Mouse (Mus musculus) MEL (cell line): ENCODE data around the gene Soat2. TPM values are rescaled to one million over a fixed set of nuclear protein-coding genes. Genes with fewer than 3 reads are reported as not detected.
"Not testable (repeated sequence)": the region's sequence is repeated elsewhere in the genome, so short reads cannot be mapped to it uniquely, and the experiment has no call there.

Source experiments
- DNase-seq: peaks from one replicate; pipeline ENCODE4 v3.0.0; 2011; ENCODE audit warnings: low read depth, low spot score
- H3K27ac ChIP-seq: 2 replicates; pipeline ENCODE4 v1.5.1; 2012; ENCODE audit warnings: low read depth, mild to moderate bottlenecking, control low read depth, low read length, moderate library complexity; ENCODE audit not compliant: control insufficient read depth
- H3K27me3 ChIP-seq, 2 experiments: fragments of 150-350 bp in 1 of 2; sonication (generic) in 1 of 2; 2 replicates each; pipeline ENCODE4 v1.6.1; 2012; ENCODE audit warnings: low read length in 2 of 2, mild to moderate bottlenecking in 2 of 2, improper control_type of control experiment in 1 of 2, moderate library complexity in 1 of 2; ENCODE audit not compliant: insufficient read depth in 2 of 2, control insufficient read depth in 1 of 2
- H3K36me3 ChIP-seq, 2 experiments: 2 replicates each; pipeline ENCODE4 v1.6.1; 2012 to 2014; ENCODE audit warnings: low read length in 2 of 2, improper control_type of control experiment in 1 of 2, inconsistent platforms in 1 of 2, mild to moderate bottlenecking in 1 of 2; ENCODE audit not compliant: insufficient read depth in 2 of 2, control insufficient read depth in 1 of 2
- H3K4me1 ChIP-seq, 2 experiments: fragments of 150-350 bp in 1 of 2; sonication (generic) in 1 of 2; 2 replicates each; pipeline ENCODE4 v1.6.1; 2012; ENCODE audit warnings: low read length in 2 of 2, improper control_type of control experiment in 1 of 2, mild to moderate bottlenecking in 1 of 2; ENCODE audit not compliant: insufficient read depth in 2 of 2, control insufficient read depth in 1 of 2
- H3K4me3 ChIP-seq, 2 experiments: fragments of 150-350 bp in 1 of 2; sonication (generic) in 1 of 2; 2 replicates each; pipeline ENCODE4 v1.5.1; 2012; ENCODE audit warnings: low read depth in 2 of 2, low read length in 2 of 2, mild to moderate bottlenecking in 2 of 2, moderate library complexity in 2 of 2, control low read depth in 1 of 2, improper control_type of control experiment in 1 of 2; ENCODE audit not compliant: control insufficient read depth in 1 of 2, insufficient read depth in 1 of 2
- H3K79me2 ChIP-seq: 2 replicates; pipeline ENCODE4 v1.6.1; 2012; ENCODE audit warnings: mild to moderate bottlenecking, low read length, moderate library complexity; ENCODE audit not compliant: control insufficient read depth, poor library complexity, insufficient read depth
- H3K9ac ChIP-seq: 2 replicates; pipeline ENCODE4 v1.6.1; 2012; ENCODE audit warnings: low read depth, mild to moderate bottlenecking, control low read depth, low read length, moderate library complexity; ENCODE audit not compliant: control insufficient read depth, poor library complexity, severe bottlenecking
- H3K9me3 ChIP-seq: fragments of 150-350 bp; sonication (generic); replicated peaks from 2 replicates; pipeline ENCODE4 v1.6.1; 2012; ENCODE audit warnings: mild to moderate bottlenecking, low read length, improper control_type of control experiment, moderate library complexity; ENCODE audit not compliant: insufficient read depth
- CHD1 ChIP-seq: IDR thresholded peaks from 2 replicates; pipeline ENCODE4 v1.6.1; 2012; ENCODE audit warnings: low read depth, mild to moderate bottlenecking, inconsistent platforms, low read length, improper control_type of control experiment
- CHD2 ChIP-seq: IDR thresholded peaks from 2 replicates; pipeline ENCODE4 v1.6.1; 2011; ENCODE audit warnings: low read length, improper control_type of control experiment
- CTCF ChIP-seq, 3 experiments: IDR thresholded peaks in 2 of 3; conservative IDR thresholded peaks in 1 of 3; 2 replicates each; pipeline ENCODE4 v1.5.1; 2011 to 2012; ENCODE audit warnings: low read length in 3 of 3, low read depth in 2 of 3, mild to moderate bottlenecking in 2 of 3, improper control_type of control experiment in 1 of 3, inconsistent platforms in 1 of 3, mixed read lengths in 1 of 3, moderate library complexity in 1 of 3; ENCODE audit not compliant: control insufficient read depth in 1 of 3, insufficient read depth in 1 of 3, poor library complexity in 1 of 3, severe bottlenecking in 1 of 3
- E2F4 ChIP-seq: IDR thresholded peaks from 2 replicates; pipeline ENCODE4 v1.6.1; 2011; ENCODE audit warnings: low read depth, low read length, improper control_type of control experiment, borderline replicate concordance
- ELF1 ChIP-seq: IDR thresholded peaks from 2 replicates; pipeline ENCODE4 v1.6.1; 2014; ENCODE audit warnings: low read depth, mild to moderate bottlenecking, inconsistent platforms, low read length, improper control_type of control experiment, moderate library complexity
- EP300 ChIP-seq, 2 experiments: IDR thresholded peaks; 2 replicates each; pipeline ENCODE4 v1.6.1; 2011; ENCODE audit warnings: improper control_type of control experiment in 2 of 2, low read length in 2 of 2, low read depth in 1 of 2, mild to moderate bottlenecking in 1 of 2
- GABPA ChIP-seq: IDR thresholded peaks from 2 replicates; pipeline ENCODE4 v1.6.1; 2012; ENCODE audit warnings: low read depth, mild to moderate bottlenecking, inconsistent platforms, low read length, improper control_type of control experiment, moderate library complexity
- GATA1 ChIP-seq: IDR thresholded peaks from 2 replicates; pipeline ENCODE4 v1.6.1; 2011; ENCODE audit warnings: low read depth, low read length, improper control_type of control experiment
- HCFC1 ChIP-seq: IDR thresholded peaks from 2 replicates; pipeline ENCODE4 v1.6.1; 2012; ENCODE audit warnings: low read depth, mild to moderate bottlenecking, inconsistent platforms, low read length, improper control_type of control experiment, moderate library complexity
- KAT2A ChIP-seq: conservative IDR thresholded peaks from 2 replicates; pipeline ENCODE4 v1.6.1; 2012; ENCODE audit warnings: low read depth, low read length, improper control_type of control experiment, inconsistent platforms
- MAFK ChIP-seq: IDR thresholded peaks from 2 replicates; pipeline ENCODE4 v1.6.1; 2011; ENCODE audit warnings: low read depth, mild to moderate bottlenecking, low read length, improper control_type of control experiment, borderline replicate concordance
- MAX ChIP-seq: IDR thresholded peaks from 2 replicates; pipeline ENCODE4 v1.6.1; 2011; ENCODE audit warnings: low read length, improper control_type of control experiment
- MAZ ChIP-seq: IDR thresholded peaks from 2 replicates; pipeline ENCODE4 v1.6.1; 2012; ENCODE audit warnings: low read depth, mild to moderate bottlenecking, inconsistent platforms, low read length, improper control_type of control experiment
- MYC ChIP-seq: IDR thresholded peaks from 2 replicates; pipeline ENCODE4 v1.6.1; 2011; ENCODE audit warnings: low read depth, mild to moderate bottlenecking, low read length, improper control_type of control experiment, moderate library complexity
- RAD21 ChIP-seq: IDR thresholded peaks from 2 replicates; pipeline ENCODE4 v1.6.1; 2011; ENCODE audit warnings: mild to moderate bottlenecking, low read depth, low read length, improper control_type of control experiment
- RCOR1 ChIP-seq: IDR thresholded peaks from 2 replicates; pipeline ENCODE4 v1.6.1; 2012; ENCODE audit warnings: low read depth, mild to moderate bottlenecking, inconsistent platforms, low read length, improper control_type of control experiment
- SMC3 ChIP-seq: IDR thresholded peaks from 2 replicates; pipeline ENCODE4 v1.6.1; 2011; ENCODE audit warnings: low read depth, low read length, improper control_type of control experiment
- TAL1 ChIP-seq: IDR thresholded peaks from 2 replicates; pipeline ENCODE4 v1.6.1; 2012; ENCODE audit warnings: mild to moderate bottlenecking, inconsistent platforms, low read length, moderate library complexity, mixed read lengths
- TBP ChIP-seq: IDR thresholded peaks from 2 replicates; pipeline ENCODE4 v1.8.0; 2011; ENCODE audit warnings: low read depth, low read length, improper control_type of control experiment
- TCF12 ChIP-seq: IDR thresholded peaks from 2 replicates; pipeline ENCODE4 v1.6.1; 2014; ENCODE audit warnings: low read depth, mild to moderate bottlenecking, inconsistent platforms, low read length, improper control_type of control experiment, moderate library complexity
- ZMIZ1 ChIP-seq: IDR thresholded peaks from 2 replicates; pipeline ENCODE4 v1.6.1; 2012; ENCODE audit warnings: low read depth, mild to moderate bottlenecking, inconsistent platforms, low read length, improper control_type of control experiment, moderate library complexity
- polyA plus RNA-seq, 2 experiments: library from polyadenylated mRNA; stranded (reverse) in 1 of 2; unstranded in 1 of 2; fragments of >175 nt in 1 of 2; fragments of >200 nt in 1 of 2; gene quantifications; 2 replicates each; pipeline versions ENCODE4 v1.2.1 to v1.2.4; 2012; ENCODE audit warnings: low replicate concordance in 2 of 2, low read depth in 1 of 2; ENCODE audit not compliant: insufficient read length in 2 of 2, insufficient read depth in 1 of 2, missing spikeins in 1 of 2
- total RNA-seq: library from RNA; depleted of rRNA; stranded (reverse); fragments of 300-350 nt; gene quantifications from 2 replicates; pipeline ENCODE4 v1.2.3, GENCODE M21; 2012

The Soat2 gene
- total and polyA plus RNA-seq, 3 experiments: 20.0 to 44.8 TPM; not detected in 1

DNA sequence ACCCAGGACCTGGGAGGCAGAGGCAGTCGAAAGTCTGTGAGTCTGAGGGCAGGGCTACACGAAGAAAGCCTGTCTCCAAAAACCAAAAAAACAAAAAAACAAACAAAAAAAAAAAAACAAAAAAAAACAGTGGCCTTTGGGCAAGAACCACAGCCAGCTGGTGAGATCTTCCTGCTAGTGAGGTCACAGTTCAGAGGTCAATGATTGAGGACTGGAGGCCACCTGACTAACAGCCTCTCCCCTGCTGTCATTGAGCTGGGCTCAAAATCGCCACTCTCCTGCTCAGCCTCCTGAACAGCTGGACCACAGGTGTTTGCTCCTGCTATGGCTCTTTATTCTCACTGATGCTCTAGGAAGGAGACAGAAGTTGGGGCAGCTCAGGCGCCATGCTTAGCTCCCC is 2.3 kb downstream of the Soat2 start:
- H3K79me2 ChIP-seq: peaks cover 13% of the 10 kb centered on the region
- no peak overlapping the region for H3K4me3 ChIP-seq
- no peak overlapping the region for H3K27ac ChIP-seq
- no peak overlapping the region; the same call in 1 of the 2 replicates for H3K9ac ChIP-seq
- TF ChIP-seq MAFK (no peak), GATA1 (no peak), HCFC1 (no peak), KAT2A (no peak), RCOR1 (no peak), MAX (no peak), MAZ (no peak), TCF12 (no peak), GABPA (no peak), SMC3 (no peak), ZMIZ1 (no peak), CHD2 (no peak), ELF1 (no peak), TAL1 (no peak), E2F4 (no peak), CHD1 (no peak), MYC (no peak), EP300 (IDR thresholded peaks at IDR 0.05; ENCODE audit: low read depth in 1 of 2, low read length in 2 of 2) (no peak)
- DNase-seq: no peak
- peaks cover 7 to 9% of the 10 kb centered on the region in 2 experiments for H3K4me1 ChIP-seq
- H3K27me3 ChIP-seq: no peaks in the 10 kb centered on the region
- H3K36me3 ChIP-seq: peaks cover 7 to 15% of the 10 kb centered on the region in 2 experiments
- no peaks in the 10 kb centered on the region for H3K9me3 ChIP-seq

DNA sequence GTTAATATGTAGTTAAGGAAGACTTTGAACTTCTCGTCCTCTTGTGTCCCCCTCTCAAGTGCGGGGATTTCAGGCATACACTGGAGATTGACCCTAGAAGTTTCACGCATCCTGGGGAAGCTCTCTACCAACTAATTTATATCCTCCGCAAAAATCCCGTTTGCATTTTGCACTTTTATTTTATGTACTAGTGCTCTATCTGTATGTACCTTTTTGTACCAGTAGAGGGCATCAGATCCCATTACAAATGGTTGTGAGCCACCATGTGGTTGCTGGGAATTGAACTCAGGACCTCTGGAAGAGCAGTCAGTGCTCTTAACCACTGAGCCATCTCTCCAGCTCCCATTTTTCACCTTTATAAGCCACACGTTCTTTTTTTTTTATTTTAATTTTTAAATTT is 4.7 kb downstream of the Soat2 start:
- not testable (repeated sequence) for H3K27me3 ChIP-seq, H3K9me3 ChIP-seq
- DNase-seq: peak; percentile 58
- TF ChIP-seq TBP: 0 out of 2 replicates have a peak, but pooled peaks have one; percentile 32
- peak in 2 of 3 experiments; percentile 61 to 62; a peak in 4 of 6 replicates for TF ChIP-seq CTCF (IDR thresholded peaks at IDR 0.05 in 2 of 3, conservative IDR thresholded peaks at IDR 0.05 in 1 of 3; ENCODE audit: control insufficient read depth in 1 of 3, insufficient read depth in 1 of 3, low read depth in 2 of 3, low read length in 3 of 3, poor library complexity in 1 of 3, severe bottlenecking in 1 of 3)
- peak; percentile 41 for TF ChIP-seq SMC3
- TF ChIP-seq MYC: peak; percentile 78; the same call in 1 of the 2 replicates
- peak; percentile 33 for TF ChIP-seq RAD21
- TF ChIP-seq, all 39 proteins: peak for 5; not testable (repeated sequence) for 34
- not testable (repeated sequence) for H3K4me3 ChIP-seq, H3K27ac ChIP-seq, H3K4me1 ChIP-seq, H3K9ac ChIP-seq
- Histone ChIP-seq H3K36me3 (peaks cover under 1 to 21% of the 10 kb centered on the region in 2 experiments), H3K79me2 (peaks cover 13% of the 10 kb centered on the region)
